Mouse (Mus musculus) lung, adult 2 months (tissue): ENCODE data around the gene Trmt1l.

ENCODE experiments used
- CTCF ChIP-seq: fragments of 200-500 bp; IDR thresholded peaks from 2 replicates; pipeline ENCODE4 v1.5.1; 2011; ENCODE audit warnings: mild to moderate bottlenecking, low read length, control low read depth; ENCODE audit not compliant: insufficient read depth
- POLR2A ChIP-seq: fragments of 200-500 bp; IDR thresholded peaks from 2 replicates; pipeline ENCODE4 v1.6.1; 2011; ENCODE audit warnings: low read depth, mild to moderate bottlenecking, control low read depth, low read length, borderline replicate concordance; ENCODE audit errors: extremely low read depth

GRCm38 (mm10) chr1:151484754-151485153 is 56.4 kb downstream of the Trmt1l start:
- no peak for TF ChIP-seq CTCF
- no peak for TF ChIP-seq POLR2A
